Mouse (Mus musculus) megakaryocyte, embryonic 14.5 days (primary cell): ENCODE data around the gene Dynll1. TPM values are rescaled to one million over a fixed set of nuclear protein-coding genes. Genes with fewer than 3 reads are reported as not detected.
A peak's percentile ranks its signal among the peaks of the same experiment; 100 is the strongest.

Experiments used
- H3K27me3 ChIP-seq: replicated peaks from 2 replicates; pipeline ENCODE3; 2012; ENCODE audit warnings: inconsistent platforms
- H3K36me3 ChIP-seq: replicated peaks from 2 replicates; pipeline ENCODE3; 2012; ENCODE audit warnings: low read length, inconsistent platforms, mixed read lengths
- H3K4me1 ChIP-seq: 2 replicates; pipeline ENCODE4 v1.6.1; 2012; ENCODE audit warnings: inconsistent platforms
- H3K4me3 ChIP-seq: replicated peaks from 2 replicates; pipeline ENCODE3; 2012; ENCODE audit warnings: moderate library complexity, mild to moderate bottlenecking, inconsistent platforms
- H3K9me3 ChIP-seq: 2 replicates; pipeline ENCODE4 v1.6.1; 2012; ENCODE audit warnings: inconsistent platforms
- FLI1 ChIP-seq: IDR thresholded peaks from 2 replicates; pipeline ENCODE4 v1.6.1; 2012; ENCODE audit warnings: low read length, inconsistent platforms, mixed read lengths
- GATA1 ChIP-seq: IDR thresholded peaks from 3 replicates; pipeline ENCODE4 v1.6.1; 2012; ENCODE audit warnings: mixed read lengths, low read length, inconsistent platforms, borderline replicate concordance
- polyA plus RNA-seq: library from polyadenylated mRNA; stranded (reverse); fragments of >175 nt; gene quantifications from 2 replicates; pipeline ENCODE4 v1.2.3, GENCODE M21; 2012; ENCODE audit warnings: low replicate concordance; ENCODE audit not compliant: insufficient read depth

The Dynll1 gene
- 552 and 565 TPM in 2 replicates for polyA plus RNA-seq

GRCm38 (mm10) chr5:115300792-115301614 is at the start of gene Dynll1:
Gene Dynll1, minus strand, starts transcription at chr5:115300999.
- H3K27me3 ChIP-seq: no peaks in the 10 kb centered on the region
- TF ChIP-seq GATA1: no peak
- TF ChIP-seq FLI1: no peak
- 0 out of 2 replicates have a peak, but pooled peaks cover 2% of the 10 kb centered on the region for H3K9me3 ChIP-seq
- peak within 1 kb of the TSS; percentile 97 for H3K4me3 ChIP-seq
- peaks cover 33% of the 10 kb centered on the region for H3K4me1 ChIP-seq
- peaks cover 37% of the 10 kb centered on the region for H3K36me3 ChIP-seq

GRCm38 (mm10) chr5:115349225-115349555 is 48.4 kb upstream of the Dynll1 start:
- Histone ChIP-seq H3K4me1 (peaks cover 35% of the 10 kb centered on the region), H3K9me3 (peaks cover 4% of the 10 kb centered on the region; the same call in 1 of the 2 replicates), H3K4me3 (peak overlapping the region; percentile 97), H3K36me3 (peaks cover 28% of the 10 kb centered on the region), H3K27me3 (peaks cover 9% of the 10 kb centered on the region)
- TF ChIP-seq GATA1 (no peak), FLI1 (no peak)

GRCm38 (mm10) chr5:115348546-115349224 is 47.9 kb upstream of the Dynll1 start, which contains the start of gene Cox6a1:
Gene Cox6a1, minus strand, starts transcription at chr5:115348981.
- Histone ChIP-seq H3K36me3 (peaks cover 33% of the 10 kb centered on the region), H3K27me3 (peaks cover 6% of the 10 kb centered on the region), H3K9me3 (peaks cover 4% of the 10 kb centered on the region; the same call in 1 of the 2 replicates), H3K4me3 (peak within 1 kb of the TSS; percentile 97), H3K4me1 (peaks cover 35% of the 10 kb centered on the region)
- no peak for TF ChIP-seq FLI1
- no peak for TF ChIP-seq GATA1

GRCm38 (mm10) chr5:115347564-115347963 is 46.8 kb upstream of the Dynll1 start:
- peaks cover 44% of the 10 kb centered on the region for H3K36me3 ChIP-seq
- TF ChIP-seq GATA1: no peak
- no peak for TF ChIP-seq FLI1
- peaks cover 39% of the 10 kb centered on the region for H3K4me1 ChIP-seq
- H3K9me3 ChIP-seq: peaks cover 4% of the 10 kb centered on the region; the same call in 1 of the 2 replicates
- H3K4me3 ChIP-seq: peak overlapping the region; percentile 97
- H3K27me3 ChIP-seq: peaks cover 2% of the 10 kb centered on the region

- Histone ChIP-seq H3K4me3 (peak overlapping the region; percentile 94), H3K36me3 (peaks cover 63% of the 10 kb centered on the region), H3K4me1 (peaks cover 54% of the 10 kb centered on the region), H3K27me3 (no peaks in the 10 kb centered on the region), H3K9me3 (no peaks in the 10 kb centered on the region)
- TF ChIP-seq FLI1 (no peak), GATA1 (no peak)
Observed at GRCm38 (mm10) chr5:115341314-115342165, 40.7 kb upstream of the Dynll1 start.

GRCm38 (mm10) chr5:115340577-115341313 is 39.9 kb upstream of the Dynll1 start, which contains the start of the genes Gatc and Triap1:
Gene Gatc, minus strand, starts transcription at chr5:115341178.
Gene Triap1, plus strand, starts transcription at chr5:115341225.
- H3K27me3 ChIP-seq: no peaks in the 10 kb centered on the region
- peak within 1 kb of the TSS; percentile 94 for H3K4me3 ChIP-seq
- H3K36me3 ChIP-seq: peaks cover 63% of the 10 kb centered on the region
- no peaks in the 10 kb centered on the region for H3K9me3 ChIP-seq
- H3K4me1 ChIP-seq: peaks cover 54% of the 10 kb centered on the region
- TF ChIP-seq FLI1: no peak
- TF ChIP-seq GATA1: no peak

- Histone ChIP-seq H3K4me3 (peak overlapping the region; percentile 94), H3K36me3 (peaks cover 63% of the 10 kb centered on the region), H3K4me1 (peaks cover 57% of the 10 kb centered on the region), H3K27me3 (no peaks in the 10 kb centered on the region), H3K9me3 (no peaks in the 10 kb centered on the region)
- TF ChIP-seq FLI1 (no peak), GATA1 (no peak)
Observed at GRCm38 (mm10) chr5:115340007-115340406, 39.2 kb upstream of the Dynll1 start.

GRCm38 (mm10) chr5:115333626-115334025 is 32.8 kb upstream of the Dynll1 start:
- no peak for TF ChIP-seq GATA1
- no peaks in the 10 kb centered on the region for H3K9me3 ChIP-seq
- no peaks in the 10 kb centered on the region for H3K27me3 ChIP-seq
- H3K4me1 ChIP-seq: peaks cover 82% of the 10 kb centered on the region
- peak overlapping the region; percentile 69 for H3K4me3 ChIP-seq
- peaks cover 94% of the 10 kb centered on the region for H3K36me3 ChIP-seq
